Mouse (Mus musculus): ENCODE measurements at regions not wholly inside any gene's neighbourhood (a gene's known extent, or its start where the extent isn't known, plus 50 kb on each side); places are given as distances from the start of the nearest gene placed in this dataset.

DNA sequence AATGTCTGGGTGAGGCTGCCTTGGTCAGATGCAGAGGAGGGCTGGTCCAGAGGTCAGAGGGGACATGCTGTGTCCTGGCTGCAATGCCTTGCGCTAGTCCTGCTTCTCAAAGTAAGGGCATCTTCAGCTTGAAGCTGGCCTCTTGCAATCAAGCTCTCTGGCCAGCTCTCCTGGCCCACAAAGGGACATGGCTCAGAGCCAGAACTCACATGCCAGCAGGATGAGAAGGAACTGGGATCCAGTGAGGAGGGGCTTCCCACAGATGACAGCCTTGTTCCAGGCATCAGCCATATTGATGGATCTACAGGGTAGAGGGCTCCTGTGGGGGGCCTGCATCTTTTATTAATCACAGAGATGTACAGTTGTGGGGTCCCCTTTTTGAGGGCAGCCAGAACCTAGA, 445.1 kb upstream of the Mgmt start:
- H3K9me3 ChIP-seq (replicated peaks), result no peaks in the 10 kb centered on the region
- 0 out of 2 replicates have a peak, but pooled peaks cover 3% of the 10 kb centered on the region for H3K4me1 ChIP-seq
- H3K27ac ChIP-seq (replicated peaks), result no peak overlapping the region
- H3K36me3 ChIP-seq, result no peaks in the 10 kb centered on the region
- no peak overlapping the region for H3K4me3 ChIP-seq
- no peaks in the 10 kb centered on the region for H3K27me3 ChIP-seq (ENCODE audit: low read depth, poor library complexity, severe bottlenecking)
- no peak for DNase-seq (ENCODE audit: low spot score)
- WGBS, result 91% methylated on average over 1 of the region's 1 CpGs

DNA sequence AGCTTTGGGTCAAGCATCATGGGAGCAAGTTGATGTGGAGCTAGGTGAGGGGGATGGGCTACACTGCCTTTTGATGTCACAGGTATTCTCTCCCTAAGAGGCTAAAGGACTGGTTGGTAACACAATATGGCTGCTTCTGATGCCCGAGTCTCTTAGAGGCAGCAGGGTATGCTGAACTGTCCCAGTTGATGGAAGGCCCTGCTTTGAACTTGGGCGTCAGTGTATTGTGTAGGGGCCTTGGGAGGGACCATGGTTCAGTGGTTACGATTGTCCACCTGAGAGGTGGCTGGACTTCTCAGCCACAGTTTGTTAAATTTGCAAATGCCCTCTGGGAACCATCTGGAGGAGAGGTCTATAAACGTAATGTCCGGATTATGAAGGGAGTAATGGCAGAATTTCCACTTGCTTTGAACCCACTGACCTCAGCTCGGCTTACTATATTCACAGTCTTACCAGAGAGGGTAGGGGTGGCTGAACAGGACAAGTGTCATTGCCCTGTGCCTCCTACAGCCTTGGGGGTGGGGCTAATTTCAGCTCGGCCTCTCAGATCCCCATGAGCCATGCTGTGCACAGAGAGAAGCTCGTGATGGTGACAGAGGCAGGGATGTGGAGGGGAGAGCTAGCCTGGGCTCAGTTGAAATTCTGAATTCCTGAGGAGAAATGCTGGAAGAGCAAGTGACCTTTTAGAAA, 442.6 kb upstream of the Mgmt start:
- WGBS, result 66% methylated on average over 8 of the region's 8 CpGs
- no peak overlapping the region for H3K27ac ChIP-seq (replicated peaks)

DNA sequence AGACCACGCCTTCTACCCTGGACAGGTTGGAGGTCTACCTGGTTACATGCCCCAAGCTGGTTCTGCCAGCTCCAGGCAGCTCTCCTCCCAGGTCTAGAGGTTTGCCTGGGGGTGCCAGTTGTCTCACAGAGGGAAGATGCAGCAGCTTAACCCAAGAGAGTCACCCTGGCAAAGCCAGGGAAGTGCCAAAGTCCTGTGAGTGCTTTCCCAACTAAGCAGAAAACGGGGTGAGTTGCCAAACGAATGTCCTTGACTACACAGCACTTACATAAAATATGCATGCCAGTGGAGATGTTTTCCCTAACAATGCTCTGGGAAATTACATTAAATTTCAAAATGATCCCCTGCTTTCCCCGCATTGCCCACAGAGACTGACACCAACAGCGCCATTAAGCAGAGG, 441.9 kb upstream of the Mgmt start:
- Histone ChIP-seq H3K27ac (replicated peaks) (no peak overlapping the region), H3K36me3 (no peaks in the 10 kb centered on the region), H3K27me3 (ENCODE audit: low read depth, poor library complexity, severe bottlenecking) (peaks cover 17% of the 10 kb centered on the region), H3K4me1 (peaks cover 20% of the 10 kb centered on the region), H3K4me3 (no peak overlapping the region), H3K9me3 (replicated peaks) (no peaks in the 10 kb centered on the region)
- WGBS, result 76% methylated on average over 5 of the region's 5 CpGs
- no peak for DNase-seq (ENCODE audit: low spot score)

More for the DNA sequence above, 442.6 kb upstream of the Mgmt start:
- no peak for DNase-seq (ENCODE audit: low spot score)
- peaks cover 16% of the 10 kb centered on the region for H3K27me3 ChIP-seq (ENCODE audit: low read depth, poor library complexity, severe bottlenecking)
- no peak overlapping the region for H3K4me3 ChIP-seq
- peaks cover 13% of the 10 kb centered on the region for H3K4me1 ChIP-seq
- H3K9me3 ChIP-seq (replicated peaks), result no peaks in the 10 kb centered on the region
- no peaks in the 10 kb centered on the region for H3K36me3 ChIP-seq

DNA sequence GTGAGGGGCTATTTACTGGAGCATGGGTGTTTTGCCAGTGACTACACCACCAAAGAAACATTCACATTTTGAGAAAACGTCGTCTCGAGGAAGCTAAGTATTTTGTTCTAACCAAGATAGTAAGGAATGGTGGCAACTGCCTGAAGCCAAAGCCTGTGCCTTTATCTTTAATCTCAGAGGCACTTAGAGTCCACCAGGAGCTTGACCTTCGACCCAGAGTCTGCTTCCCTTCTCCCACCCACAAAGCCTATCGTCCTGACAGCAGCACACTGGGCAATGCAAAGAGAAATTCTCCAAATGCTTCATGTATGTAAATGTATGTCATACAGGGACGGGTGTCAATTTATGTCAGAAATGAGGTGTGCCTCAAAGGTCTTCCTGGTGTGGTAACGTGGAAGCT, 437.2 kb upstream of the Mgmt start:
- Histone ChIP-seq H3K36me3 (no peaks in the 10 kb centered on the region), H3K9me3 (replicated peaks) (no peaks in the 10 kb centered on the region), H3K4me1 (peaks cover 19% of the 10 kb centered on the region), H3K4me3 (no peak overlapping the region), H3K27ac (replicated peaks) (no peak overlapping the region), H3K27me3 (ENCODE audit: low read depth, poor library complexity, severe bottlenecking) (peaks cover 23% of the 10 kb centered on the region)
- no peak for DNase-seq (ENCODE audit: low spot score)
- 55% methylated on average over 7 of the region's 7 CpGs for WGBS

DNA sequence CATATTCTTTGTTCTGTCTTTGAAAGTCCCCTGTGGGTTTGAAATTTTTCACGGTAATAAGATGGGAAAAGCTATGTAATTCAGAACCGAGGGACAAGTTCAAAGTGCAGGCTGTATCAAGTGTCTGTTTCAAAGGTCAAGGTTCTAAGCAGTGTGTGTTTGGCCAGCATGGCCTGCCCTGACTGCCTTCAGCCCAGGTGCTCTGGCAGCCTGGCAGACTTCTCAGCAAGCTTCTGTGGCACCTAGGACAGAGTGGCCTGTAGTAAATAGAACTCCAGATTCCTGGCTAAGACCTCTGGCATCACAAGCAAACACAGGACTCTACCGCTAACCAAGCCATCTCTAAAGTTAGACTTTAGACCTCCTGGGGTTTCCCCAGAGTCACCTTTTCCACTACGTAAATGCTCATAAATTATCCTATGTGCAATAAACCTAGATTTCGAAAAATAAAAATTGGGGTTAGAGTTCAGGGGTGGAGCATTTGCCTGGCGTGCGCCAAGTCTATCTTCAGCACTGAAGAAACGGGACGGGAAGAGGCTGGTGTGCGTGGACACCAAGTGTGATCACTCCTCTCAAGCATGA, 436.5 kb upstream of the Mgmt start:
- WGBS, result 91% methylated on average over 10 of the region's 10 CpGs

DNA sequence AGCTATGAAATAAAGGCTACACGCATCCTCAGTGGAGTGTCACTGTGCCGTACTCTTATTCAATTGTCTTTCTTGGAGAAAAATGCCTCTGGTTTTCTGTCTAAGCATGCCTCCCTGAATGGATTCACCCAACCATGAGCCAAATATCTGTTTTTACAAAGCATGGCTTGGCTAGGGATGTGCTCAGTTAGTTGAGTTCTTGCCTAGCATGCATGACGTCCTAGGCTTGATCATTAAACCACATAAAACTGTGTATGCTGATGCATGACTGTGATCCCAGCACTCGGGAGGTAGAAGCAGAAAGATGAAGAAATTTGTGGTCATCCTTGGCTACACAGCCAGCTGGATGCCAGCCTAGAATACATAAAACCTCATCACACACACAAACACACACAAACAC, 417.3 kb upstream of the Mgmt start:
- DNase-seq (ENCODE audit: low spot score), result no peak
- Histone ChIP-seq H3K9me3 (replicated peaks) (no peaks in the 10 kb centered on the region), H3K36me3 (no peaks in the 10 kb centered on the region), H3K4me3 (no peak overlapping the region), H3K4me1 (peaks cover 14% of the 10 kb centered on the region), H3K27ac (replicated peaks) (no peak overlapping the region), H3K27me3 (ENCODE audit: low read depth, poor library complexity, severe bottlenecking) (peaks cover 47% of the 10 kb centered on the region)
- whole genome bisulfite sequencing, result 82% methylated on average over 4 of the region's 4 CpGs

More for the DNA sequence above, 436.5 kb upstream of the Mgmt start:
- no peaks in the 10 kb centered on the region for H3K9me3 ChIP-seq (replicated peaks)
- no peaks in the 10 kb centered on the region for H3K36me3 ChIP-seq
- no peak overlapping the region for H3K27ac ChIP-seq (replicated peaks)
- no peak for DNase-seq (ENCODE audit: low spot score)
- H3K4me3 ChIP-seq, result no peak overlapping the region
- H3K4me1 ChIP-seq, result peaks cover 19% of the 10 kb centered on the region
- H3K27me3 ChIP-seq (ENCODE audit: low read depth, poor library complexity, severe bottlenecking), result peaks cover 24% of the 10 kb centered on the region

DNA sequence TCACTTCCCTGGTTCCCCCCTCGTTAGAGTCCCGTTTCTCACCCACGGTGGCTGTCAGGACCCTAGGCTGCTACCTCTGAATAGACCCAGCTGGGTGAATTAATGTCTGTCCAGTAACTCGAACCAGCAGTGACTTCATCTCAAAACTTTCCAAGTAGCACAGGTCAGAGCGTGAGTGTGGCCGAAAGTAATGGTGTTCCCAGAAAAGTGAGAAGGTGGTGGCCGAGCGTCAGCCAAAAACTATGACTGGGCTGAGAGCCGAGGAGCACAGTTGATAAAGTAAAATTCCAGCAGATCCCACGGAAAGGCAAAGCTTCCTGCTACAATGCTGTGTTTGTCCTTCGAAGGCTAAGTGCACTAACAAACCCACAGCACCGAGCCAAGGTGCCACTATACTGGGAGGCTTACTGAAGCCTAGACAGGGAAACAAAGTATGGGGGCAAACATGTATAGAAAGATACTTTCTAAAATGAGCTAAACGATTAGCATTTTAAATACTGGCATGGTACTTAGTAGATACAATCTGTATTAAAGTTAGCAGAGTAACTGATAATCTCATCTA, 413.7 kb upstream of the Mgmt start:
- H3K4me1 ChIP-seq, result peaks cover 21% of the 10 kb centered on the region
- H3K4me3 ChIP-seq, result no peak overlapping the region
- H3K27me3 ChIP-seq (ENCODE audit: low read depth, poor library complexity, severe bottlenecking), result peaks cover 83% of the 10 kb centered on the region
- no peak overlapping the region for H3K27ac ChIP-seq (replicated peaks)
- no peaks in the 10 kb centered on the region for H3K36me3 ChIP-seq
- DNase-seq (ENCODE audit: low spot score), result no peak
- no peaks in the 10 kb centered on the region for H3K9me3 ChIP-seq (replicated peaks)
- WGBS, result 74% methylated on average over 13 of the region's 13 CpGs

DNA sequence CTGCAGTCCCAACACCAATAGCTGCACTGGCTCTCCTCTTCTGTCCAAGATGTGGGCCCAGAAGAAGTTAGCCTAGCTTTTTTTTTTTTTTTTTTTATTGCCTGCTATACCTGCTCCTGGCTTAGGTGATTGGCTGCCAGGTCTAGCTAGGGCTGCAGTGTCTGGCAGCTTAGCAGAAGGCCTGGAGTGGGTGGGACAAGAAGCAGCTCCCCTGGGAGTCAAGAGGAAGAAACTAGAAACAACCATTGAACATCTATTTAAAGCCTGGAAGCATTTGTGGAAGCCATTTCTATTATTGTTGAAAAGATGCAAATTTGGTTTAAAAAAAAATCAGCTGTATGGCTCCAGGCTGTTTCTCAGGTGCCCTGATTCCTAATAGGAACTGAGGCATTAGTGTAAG, 411.2 kb upstream of the Mgmt start:
- Histone ChIP-seq H3K27me3 (ENCODE audit: low read depth, poor library complexity, severe bottlenecking) (peaks cover 98% of the 10 kb centered on the region), H3K4me1 (peaks cover 29% of the 10 kb centered on the region)

DNA sequence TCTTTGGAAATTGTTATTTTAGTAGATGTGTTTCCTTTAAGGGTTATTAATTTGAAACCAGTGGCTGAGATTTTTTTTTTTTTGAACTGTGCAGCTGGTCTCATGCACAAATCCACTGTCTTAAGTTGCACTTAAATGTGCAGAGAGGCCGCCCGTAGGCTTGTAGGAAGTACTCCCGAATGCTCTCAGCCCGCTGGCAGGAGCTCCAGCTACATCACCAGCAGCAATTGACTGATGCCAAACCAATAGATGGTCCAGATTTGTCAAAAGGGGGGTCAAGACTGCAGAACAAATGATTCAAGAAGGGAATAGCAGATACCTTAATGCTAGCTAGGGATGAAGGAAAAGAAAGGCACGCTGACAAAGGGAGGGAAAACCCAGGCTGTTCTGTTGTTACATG, 406.9 kb upstream of the Mgmt start:
- Histone ChIP-seq H3K36me3 (no peaks in the 10 kb centered on the region), H3K4me1 (peaks cover 36% of the 10 kb centered on the region), H3K27me3 (ENCODE audit: low read depth, poor library complexity, severe bottlenecking) (peaks cover 99% of the 10 kb centered on the region), H3K9me3 (replicated peaks) (no peaks in the 10 kb centered on the region), H3K4me3 (no peak overlapping the region), H3K27ac (replicated peaks) (no peak overlapping the region)
- no peak for DNase-seq (ENCODE audit: low spot score)
- WGBS, result 65% methylated on average over 5 of the region's 5 CpGs

More for the DNA sequence above, 411.2 kb upstream of the Mgmt start:
- no peaks in the 10 kb centered on the region for H3K9me3 ChIP-seq (replicated peaks)
- H3K4me3 ChIP-seq, result no peak overlapping the region
- no peak for DNase-seq (ENCODE audit: low spot score)
- no peaks in the 10 kb centered on the region for H3K36me3 ChIP-seq
- H3K27ac ChIP-seq (replicated peaks), result no peak overlapping the region

DNA sequence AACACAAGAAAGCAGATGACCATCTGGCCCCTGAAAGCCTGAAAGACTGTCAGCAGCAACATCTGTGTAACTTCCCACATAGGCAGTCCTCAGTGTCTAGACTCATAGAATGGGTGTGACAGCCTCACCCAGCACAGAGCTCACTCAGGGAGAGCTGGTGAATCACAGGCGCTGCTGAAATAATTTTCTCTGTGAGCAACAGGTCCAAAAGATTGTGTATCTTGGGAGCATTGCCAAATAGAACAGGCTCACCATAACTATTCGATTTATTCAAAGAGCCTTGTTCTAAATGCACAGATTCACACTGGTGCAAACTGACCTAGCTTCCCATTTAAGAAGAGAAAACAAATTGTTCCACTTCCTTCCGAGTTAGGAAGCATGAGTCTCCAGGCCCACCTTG, 399.6 kb upstream of the Mgmt start:
- WGBS, result 83% methylated on average over 3 of the region's 3 CpGs
- no peak for DNase-seq (ENCODE audit: low spot score)
- Histone ChIP-seq H3K27ac (replicated peaks) (no peak overlapping the region), H3K36me3 (no peaks in the 10 kb centered on the region), H3K9me3 (replicated peaks) (no peaks in the 10 kb centered on the region), H3K4me1 (peaks cover 53% of the 10 kb centered on the region), H3K4me3 (no peak overlapping the region), H3K27me3 (ENCODE audit: low read depth, poor library complexity, severe bottlenecking) (peaks cover 98% of the 10 kb centered on the region)

DNA sequence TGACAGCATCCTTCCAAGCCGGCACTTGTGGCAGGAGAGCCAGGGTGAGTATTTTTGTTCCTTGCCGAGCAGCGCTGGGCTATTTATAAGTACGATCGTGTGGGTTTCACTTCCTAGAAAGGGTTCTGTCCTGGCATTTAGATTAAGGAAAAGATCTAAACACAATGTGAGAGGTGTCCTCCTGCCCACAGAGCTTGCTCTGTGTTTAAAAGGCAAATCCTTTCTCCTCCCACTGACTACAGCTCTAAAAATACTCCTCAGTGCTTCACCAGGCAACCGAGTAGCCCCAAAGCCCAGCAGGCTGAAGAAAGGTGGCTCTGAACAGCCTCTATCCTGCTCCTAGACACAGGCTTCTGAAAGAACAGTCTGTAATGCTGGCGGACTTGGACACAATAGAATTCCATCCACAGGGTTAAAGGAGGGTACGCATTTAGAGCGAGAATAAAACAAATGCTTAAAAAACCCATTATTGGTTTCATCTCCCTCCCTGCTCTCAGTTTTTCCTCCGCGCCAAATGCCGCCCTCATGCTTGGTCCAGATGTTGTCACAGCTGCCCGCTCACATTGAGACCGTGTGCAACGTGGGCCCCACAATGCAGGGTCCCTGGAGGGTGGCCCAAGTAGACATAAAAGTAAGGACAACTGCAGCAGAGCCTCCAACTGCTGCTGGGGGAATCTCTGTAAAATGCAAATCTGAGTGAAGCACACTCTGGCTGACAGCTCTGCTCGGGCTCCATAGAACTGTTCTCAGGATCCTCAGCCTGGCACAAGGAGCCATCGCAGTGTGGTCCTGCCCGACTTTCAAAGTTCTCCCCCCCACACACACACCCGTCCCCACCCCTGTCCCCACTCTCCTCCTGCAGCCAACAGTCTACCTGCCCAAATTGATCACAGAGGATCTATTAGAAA, 397.8 kb upstream of the Mgmt start:
- Histone ChIP-seq H3K9me3 (replicated peaks) (no peaks in the 10 kb centered on the region), H3K4me3 (peak overlapping the region; percentile 29; the same call in 1 of the 2 replicates), H3K36me3 (no peaks in the 10 kb centered on the region), H3K27ac (replicated peaks) (peak overlapping the region; percentile 24; the same call in 1 of the 2 replicates), H3K27me3 (ENCODE audit: low read depth, poor library complexity, severe bottlenecking) (peaks cover 99% of the 10 kb centered on the region), H3K4me1 (peaks cover 53% of the 10 kb centered on the region)
- WGBS, result 30% methylated on average over 19 of the region's 19 CpGs
- DNase-seq (ENCODE audit: low spot score), result peak; percentile 40

DNA sequence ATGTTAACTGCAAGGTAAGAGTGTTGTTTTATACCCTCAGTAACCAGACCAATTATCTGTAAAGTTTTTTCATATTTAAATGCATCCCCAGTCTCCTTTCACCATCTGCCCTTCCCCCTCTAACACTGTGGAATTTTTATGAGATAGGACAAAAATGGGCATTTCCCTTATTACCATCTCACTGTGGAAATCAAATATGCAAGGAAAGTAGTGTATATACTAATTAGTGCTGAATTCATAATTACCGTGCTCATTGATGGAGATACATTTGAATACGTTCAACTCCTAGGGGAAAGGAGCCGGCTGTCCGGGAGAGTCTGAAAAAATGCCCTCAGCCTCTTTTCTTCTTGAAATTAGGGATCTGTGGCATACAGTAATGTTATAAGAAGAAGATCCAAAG, 394.4 kb upstream of the Mgmt start:
- Histone ChIP-seq H3K27me3 (ENCODE audit: low read depth, poor library complexity, severe bottlenecking) (peaks cover 99% of the 10 kb centered on the region), H3K36me3 (no peaks in the 10 kb centered on the region), H3K4me3 (no peak overlapping the region), H3K27ac (replicated peaks) (no peak overlapping the region), H3K4me1 (peaks cover 66% of the 10 kb centered on the region), H3K9me3 (replicated peaks) (no peaks in the 10 kb centered on the region)
- WGBS, result 71% methylated on average over 4 of the region's 4 CpGs
- DNase-seq (ENCODE audit: low spot score), result no peak
